Mouse (Mus musculus): ENCODE results near the gene Mtr.

- TF ChIP-seq EP300 (IDR thresholded peaks at IDR 0.05; ENCODE audit: low read depth) = no peak
- no peak for TF ChIP-seq CTCF (IDR thresholded peaks at IDR 0.05; ENCODE audit: low read depth)
Observed at GRCm38 (mm10) chr13:12146918-12147507, 110.9 kb downstream of the Mtr start.
